Mouse (Mus musculus) hindbrain, postnatal 0 days (tissue): ENCODE data around the gene Nucb1. TPM values are rescaled to one million over a fixed set of nuclear protein-coding genes. Genes with fewer than 3 reads are reported as not detected.

Experiments used
- ATAC-seq: fragments of 200-750 bp; cut with Nextera tagmentation; 2 replicates; pipeline ENCODE4 v1.8.0; 2017; ENCODE audit warnings: mild to moderate bottlenecking, moderate TSS enrichment, moderate library complexity
- DNase-seq: peaks from one replicate; pipeline ENCODE4 v3.0.0-alpha.2; 2015; ENCODE audit warnings: low spot score
- H3K27ac ChIP-seq: fragments of 300-500 bp; sonication (generic); 2 replicates; pipeline ENCODE4 v1.5.1; 2014; ENCODE audit warnings: mild to moderate bottlenecking
- H3K27me3 ChIP-seq: fragments of 300-500 bp; sonication (generic); 2 replicates; pipeline ENCODE4 v1.6.1; 2014; ENCODE audit warnings: low read length, mixed read lengths; ENCODE audit not compliant: insufficient read depth
- H3K36me3 ChIP-seq: fragments of 300-500 bp; sonication (generic); 2 replicates; pipeline ENCODE4 v1.6.1; 2014; ENCODE audit warnings: low read length, mixed read lengths; ENCODE audit not compliant: insufficient read depth
- H3K4me1 ChIP-seq: fragments of 300-500 bp; sonication (generic); 2 replicates; pipeline ENCODE4 v1.6.1; 2014; ENCODE audit warnings: antibody characterized with exemption, low read length, mixed read lengths; ENCODE audit not compliant: insufficient read depth
- H3K4me2 ChIP-seq: fragments of 300-500 bp; sonication (generic); 2 replicates; pipeline ENCODE4 v1.6.1; 2014; ENCODE audit warnings: low read depth, mild to moderate bottlenecking, low read length, moderate library complexity, mixed read lengths
- H3K4me3 ChIP-seq: fragments of 300-500 bp; sonication (generic); 2 replicates; pipeline ENCODE4 v1.5.1; 2014; ENCODE audit warnings: low read length
- H3K9ac ChIP-seq: fragments of 300-500 bp; sonication (generic); replicated peaks from 2 replicates; pipeline ENCODE4 v1.6.1; 2014; ENCODE audit warnings: mild to moderate bottlenecking, low read length, moderate library complexity, mixed read lengths
- H3K9me3 ChIP-seq: fragments of 300-500 bp; sonication (generic); 2 replicates; pipeline ENCODE4 v1.6.1; 2016; ENCODE audit warnings: low read length, mixed read lengths
- CTCF ChIP-seq: IDR thresholded peaks from 2 replicates; pipeline ENCODE4 v1.5.1; 2016; ENCODE audit warnings: antibody characterized with exemption, control low read depth, low read depth
- WGBS: fragments of 180-500 bp; shearing (Covaris S2); extraction: QIAGEN DNeasy Blood & Tissue Kit; methylation state at CpG from one replicate; pipeline ENCODE4 v1.1.7; 2014; 5-methylcytosine and 5-hydroxymethylcytosine counted together
- polyA plus RNA-seq: library from polyadenylated mRNA; unstranded; fragments of >200 nt; fragmentation: Nextera tagmentation; extraction: Ambion mirVana; gene quantifications from 2 replicates; pipeline ENCODE4 v1.2.1, GENCODE M21; 2015
- total RNA-seq: library from RNA; depleted of rRNA; stranded (reverse); fragments of >200 nt; gene quantifications from 2 replicates; pipeline ENCODE4 v1.2.3, GENCODE M21; 2014

Nucb1 gene
- total and polyA plus RNA-seq, 2 experiments from 2014 or later: 93.7 to 144 TPM

- peaks cover 3% of the 10 kb centered on the region; the same call in 1 of the 2 replicates for H3K36me3 ChIP-seq
- ATAC-seq: no peak
- no peak overlapping the region for H3K4me3 ChIP-seq
- TF ChIP-seq CTCF: no peak
- peaks cover 12% of the 10 kb centered on the region; the same call in 1 of the 2 replicates for H3K4me1 ChIP-seq
- WGBS: 86% methylated on average over 6 of the region's 6 CpGs
- H3K27me3 ChIP-seq: no peaks in the 10 kb centered on the region
- no peak overlapping the region for H3K4me2 ChIP-seq
- H3K9ac ChIP-seq: no peak overlapping the region
- H3K27ac ChIP-seq: no peak overlapping the region
- DNase-seq: no peak
- H3K9me3 ChIP-seq: no peaks in the 10 kb centered on the region
Observed at GRCm38 (mm10) chr7:45507583-45507982, 2.6 kb downstream of the Nucb1 start.

- Histone ChIP-seq H3K27ac (no peak overlapping the region), H3K9ac (no peak overlapping the region), H3K4me1 (no peaks in the 10 kb centered on the region), H3K36me3 (peaks cover 54% of the 10 kb centered on the region), H3K27me3 (no peaks in the 10 kb centered on the region), H3K4me3 (no peak overlapping the region), H3K9me3 (no peaks in the 10 kb centered on the region), H3K4me2 (no peak overlapping the region)
- DNase-seq (no peak), ATAC-seq (no peak)
- 94% methylated on average over 6 of the region's 6 CpGs for WGBS
- no peak for TF ChIP-seq CTCF
Observed at GRCm38 (mm10) chr7:45498427-45498826, 11.8 kb downstream of the Nucb1 start.

- 82% methylated on average over 9 of the region's 9 CpGs for WGBS
- Histone ChIP-seq H3K27me3 (no peaks in the 10 kb centered on the region), H3K9ac (no peak overlapping the region), H3K27ac (no peak overlapping the region), H3K4me1 (no peaks in the 10 kb centered on the region), H3K4me3 (no peak overlapping the region), H3K36me3 (peaks cover 52% of the 10 kb centered on the region), H3K9me3 (no peaks in the 10 kb centered on the region), H3K4me2 (no peak overlapping the region)
- no peak for TF ChIP-seq CTCF
- ATAC-seq (no peak), DNase-seq (no peak)
Observed at GRCm38 (mm10) chr7:45494548-45494947, 15.7 kb downstream of the Nucb1 start.

DNA sequence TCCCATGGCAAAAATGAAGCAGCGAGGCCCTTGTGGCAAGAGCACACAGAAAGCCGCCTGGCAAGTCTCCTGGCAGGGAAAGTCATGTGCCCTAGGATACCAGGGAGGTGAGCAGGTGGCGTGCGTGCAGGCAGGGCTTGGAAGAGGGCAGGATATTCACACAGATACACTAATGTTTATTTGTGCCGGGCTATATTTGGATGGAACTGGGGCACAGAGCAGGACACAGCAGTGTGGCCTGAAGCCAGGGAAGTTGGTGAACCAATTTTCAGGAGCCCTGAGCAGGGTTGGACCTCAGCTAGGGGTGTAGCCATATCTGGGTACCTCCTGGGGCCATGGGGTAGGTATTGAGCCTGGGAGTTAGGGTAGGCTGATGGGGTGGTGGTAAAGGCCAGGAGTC, 17.3 kb downstream of the Nucb1 start:
- Histone ChIP-seq H3K4me3 (no peak overlapping the region), H3K4me1 (no peaks in the 10 kb centered on the region), H3K27ac (no peak overlapping the region), H3K36me3 (peaks cover 46% of the 10 kb centered on the region), H3K9me3 (no peaks in the 10 kb centered on the region), H3K27me3 (no peaks in the 10 kb centered on the region), H3K4me2 (no peak overlapping the region), H3K9ac (no peak overlapping the region)
- ATAC-seq (no peak), DNase-seq (no peak)
- 85% methylated on average over 5 of the region's 5 CpGs for WGBS
- no peak for TF ChIP-seq CTCF

DNA sequence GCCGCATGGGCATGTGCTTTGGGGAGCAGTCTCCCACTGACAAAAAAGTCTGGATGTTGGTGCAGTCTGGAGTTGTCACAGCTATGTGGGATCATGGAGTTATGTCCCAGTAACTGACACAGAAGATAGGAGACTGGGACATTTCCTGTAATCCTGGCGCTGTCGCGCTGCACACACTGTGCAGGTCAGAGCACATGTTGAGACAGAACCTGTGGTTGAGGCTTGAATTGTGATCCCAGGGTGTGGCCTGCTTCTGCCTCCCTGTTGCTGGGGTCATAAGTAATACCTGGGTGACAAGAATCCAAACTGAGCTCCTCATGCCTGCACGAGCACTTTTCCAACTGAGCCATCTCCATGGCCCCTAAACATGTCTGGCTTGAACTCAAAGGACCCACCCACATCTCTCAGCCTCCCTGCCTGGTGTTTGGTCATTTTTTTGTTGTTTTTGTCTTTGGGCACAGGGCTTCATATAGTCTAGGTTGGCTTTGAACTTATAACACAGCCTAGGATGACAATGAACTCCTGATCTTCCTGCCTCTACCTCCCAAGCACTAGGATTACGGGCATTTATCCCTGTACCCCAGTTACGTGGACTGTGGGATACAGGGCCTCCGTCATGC, 17.9 kb downstream of the Nucb1 start:
- TF ChIP-seq CTCF: no peak
- WGBS: 96% methylated on average over 8 of the region's 8 CpGs
- ATAC-seq: no peak

GRCm38 (mm10) chr7:45491264-45491663, 18.9 kb downstream of the Nucb1 start:
- Histone ChIP-seq H3K27ac (no peak overlapping the region), H3K27me3 (no peaks in the 10 kb centered on the region), H3K9me3 (no peaks in the 10 kb centered on the region), H3K4me1 (no peaks in the 10 kb centered on the region), H3K9ac (no peak overlapping the region), H3K4me3 (no peak overlapping the region), H3K4me2 (no peak overlapping the region), H3K36me3 (peaks cover 32% of the 10 kb centered on the region)
- DNase-seq: no peak
- WGBS: 16% methylated on average over 3 of the region's 3 CpGs
- no peak for TF ChIP-seq CTCF
- no peak for ATAC-seq

More for the DNA sequence above, 17.9 kb downstream of the Nucb1 start:
- Histone ChIP-seq H3K4me1 (no peaks in the 10 kb centered on the region), H3K9me3 (no peaks in the 10 kb centered on the region), H3K9ac (no peak overlapping the region), H3K27ac (no peak overlapping the region), H3K27me3 (no peaks in the 10 kb centered on the region), H3K4me3 (no peak overlapping the region), H3K4me2 (no peak overlapping the region), H3K36me3 (peaks cover 39% of the 10 kb centered on the region)
- DNase-seq: no peak

- 36% methylated on average over 9 of the region's 9 CpGs for WGBS
- ATAC-seq (no peak), DNase-seq (peak; percentile 6)
- Histone ChIP-seq H3K4me2 (no peak overlapping the region), H3K4me1 (no peaks in the 10 kb centered on the region), H3K27ac (no peak overlapping the region), H3K4me3 (no peak overlapping the region), H3K9ac (no peak overlapping the region), H3K27me3 (no peaks in the 10 kb centered on the region), H3K9me3 (no peaks in the 10 kb centered on the region), H3K36me3 (peaks cover 32% of the 10 kb centered on the region)
- no peak for TF ChIP-seq CTCF
Observed at GRCm38 (mm10) chr7:45490822-45491221, 19.4 kb downstream of the Nucb1 start.
